Comparison of ENCODE assay signal across 1 mouse cellular context in genomic region chr14:50824219-50824618, GRCm38 (mm10).
A peak's percentile ranks its signal among the peaks of the same experiment; 100 is the strongest.
TF ChIP-seq lines count a peak whose summit lies in the region.

No protein-coding gene starts in this region.

TF ChIP-seq in CH12.LX, 34 proteins besides CTCF, POLR2A, EP300 and RAD21 (continued from another document):
- TF ChIP-seq NELFE (IDR thresholded peaks at IDR 0.05; ENCODE audit: low read depth, low read length) (no peak), ZMIZ1 (IDR thresholded peaks at IDR 0.05; ENCODE audit: low read depth, low read length) (no peak), MAX (IDR thresholded peaks at IDR 0.05; ENCODE audit: low read length) (peak; percentile 95), SMC3 (IDR thresholded peaks at IDR 0.05; ENCODE audit: low read depth, low read length) (no peak), IRF4 (IDR thresholded peaks at IDR 0.05; ENCODE audit: low read depth, low read length) (peak; percentile 99)
